Comparison of ENCODE assay signal across 9 mouse cellular contexts in the genomic region with DNA sequence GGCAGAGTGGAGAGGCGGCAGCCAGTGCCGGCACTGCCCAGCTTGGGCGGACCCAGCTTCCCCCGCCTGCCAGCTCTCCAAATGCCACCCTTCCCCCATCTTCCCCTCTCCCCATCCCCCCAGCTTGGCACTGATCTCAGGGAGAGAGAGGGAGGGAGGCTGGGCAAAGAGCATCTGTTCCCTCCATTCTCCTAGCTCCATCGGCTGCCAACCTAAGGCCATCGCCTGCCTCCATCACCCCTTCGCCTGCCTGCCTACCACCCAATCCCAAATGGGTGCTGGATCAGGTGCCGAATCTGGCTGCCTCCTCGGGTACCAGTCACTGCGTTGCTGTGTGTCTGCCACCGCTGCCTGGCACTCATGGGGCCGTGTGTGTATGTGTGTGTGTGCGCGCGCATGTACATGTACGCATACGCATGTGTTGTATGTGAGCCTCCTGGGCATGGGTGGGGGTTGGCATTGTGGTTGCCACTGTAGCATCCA. TPM values are rescaled to one million over a fixed set of nuclear protein-coding genes. Genes with fewer than 3 reads are reported as not detected.
A peak's percentile ranks its signal among the peaks of the same experiment; 100 is the strongest.
DNase-seq lines count a peak whose midpoint lies in the region; ATAC-seq lines count a peak whose summit lies in the region.
"Had no signal": no experiment of that assay in that cellular context is flagged by ENCODE, and none has a peak within 500 bp of the region (broad histone marks: within the 10 kb centered on the region; RNA-seq: fewer than 3 reads in every experiment).

No protein-coding gene starts in this region.

- no peaks in the 10 kb centered on the region for H3K9me3 ChIP-seq in limb, embryonic 12.5 days
- H3K9me3 ChIP-seq in limb, embryonic 10.5 days (replicated peaks): no peaks in the 10 kb centered on the region
- no peaks in the 10 kb centered on the region for H3K9me3 ChIP-seq in forebrain, embryonic 16.5 days (ENCODE audit: control insufficient read depth, low read length)

- no peak overlapping the region for H3K4me2 ChIP-seq in limb, embryonic 12.5 days
- H3K4me2 ChIP-seq in forebrain, embryonic 16.5 days (ENCODE audit: low read length): peak overlapping the region; percentile 68

- H3K9ac ChIP-seq in limb, embryonic 12.5 days (replicated peaks): no peak overlapping the region
- peak overlapping the region; percentile 62 for H3K9ac ChIP-seq in forebrain, embryonic 16.5 days (replicated peaks; ENCODE audit: low read depth, low read length)

- no peaks in the 10 kb centered on the region for H3K36me3 ChIP-seq in limb, embryonic 12.5 days
- H3K36me3 ChIP-seq in limb, embryonic 10.5 days: no peaks in the 10 kb centered on the region
- H3K36me3 ChIP-seq in forebrain, embryonic 16.5 days (ENCODE audit: control insufficient read depth, insufficient read depth): 0 out of 2 replicates have a peak, but pooled peaks cover 2% of the 10 kb centered on the region

- H3K4me1 ChIP-seq in limb, embryonic 12.5 days (replicated peaks): no peaks in the 10 kb centered on the region
- peaks cover 3% of the 10 kb centered on the region; the same call in 1 of the 2 replicates for H3K4me1 ChIP-seq in limb, embryonic 10.5 days
- H3K4me1 ChIP-seq in forebrain, embryonic 16.5 days (replicated peaks; ENCODE audit: control insufficient read depth, insufficient read depth, low read length): peaks cover 63% of the 10 kb centered on the region

- H3K27me3 ChIP-seq in limb, embryonic 12.5 days: peaks cover 6% of the 10 kb centered on the region; the same call in 1 of the 2 replicates
- no peaks in the 10 kb centered on the region for H3K27me3 ChIP-seq in limb, embryonic 10.5 days (ENCODE audit: low read depth, poor library complexity, severe bottlenecking)
- H3K27me3 ChIP-seq in forebrain, embryonic 16.5 days (replicated peaks; ENCODE audit: control insufficient read depth, insufficient read depth, low read length): no peaks in the 10 kb centered on the region

- H3K27ac ChIP-seq in limb, embryonic 12.5 days: no peak overlapping the region
- H3K27ac ChIP-seq in limb, embryonic 10.5 days: no peak overlapping the region
- H3K27ac ChIP-seq in forebrain, embryonic 16.5 days (ENCODE audit: low read length): peak overlapping the region; percentile 99
- H3K27ac ChIP-seq: macrophage had no signal

- H3K4me3 ChIP-seq in limb, embryonic 12.5 days (replicated peaks): no peak overlapping the region
- H3K4me3 ChIP-seq in limb, embryonic 10.5 days: no peak overlapping the region
- peak overlapping the region; percentile 48 for H3K4me3 ChIP-seq in forebrain, embryonic 16.5 days (replicated peaks; ENCODE audit: low read length)

- 0 out of 2 replicates have a peak, but pooled peaks have one; percentile 15 for ATAC-seq in limb, embryonic 12.5 days (ENCODE audit: insufficient number of reproducible peaks, insufficient read depth, low FRiP score, low TSS enrichment, low read depth)
- ATAC-seq in forebrain, embryonic 16.5 days: peak; percentile 77
- no peak for ATAC-seq in granulocyte monocyte progenitor cell, adult 5-6 weeks (replicated peaks; ENCODE audit: poor library complexity, severe bottlenecking)

- no peak for DNase-seq in limb, embryonic 10.5 days (ENCODE audit: low spot score)
- DNase-seq in left cerebral cortex, adult 18-20 months (ENCODE audit: low spot score in 2 of 2): peak; percentile 75 to 87
- DNase-seq in right cerebral cortex, postnatal 14 days: peak; percentile 72
- no peak for DNase-seq in yolk sac, embryonic 10.5 days (ENCODE audit: low spot score)
- DNase-seq in spleen, postnatal 4 days (ENCODE audit: low spot score in 2 of 2): no peak

- 90% methylated on average over 17 of the region's 17 CpGs for WGBS in limb, embryonic 12.5 days
- 91% methylated on average over 17 of the region's 17 CpGs for WGBS in limb, embryonic 10.5 days
- WGBS in forebrain, embryonic 16.5 days: 19% methylated on average over 16 of the region's 17 CpGs

RNA-seq across cellular contexts. Expression of a gene that starts 38.4 kb away (rescaled TPM):
- polyA plus RNA-seq in limb, embryonic 12.5 days (2016; fragmentation: Nextera tagmentation; extraction: Ambion mirVana): 6.9 and 7.0 TPM in 2 replicates
- polyA plus RNA-seq in limb, embryonic 10.5 days (2016; fragmentation: Nextera tagmentation; extraction: Ambion mirVana): 4.1 and 5.6 TPM in 2 replicates
- 21.5 and 32.9 TPM in 2 replicates for polyA plus RNA-seq in forebrain, embryonic 16.5 days (2015; fragmentation: Nextera tagmentation; extraction: Ambion mirVana)
- 10 to 100 TPM; 41.8 to 44.5 TPM for total RNA-seq in left cerebral cortex, adult 18-20 months (2021)
- total RNA-seq in granulocyte monocyte progenitor cell, adult 5-6 weeks (2014; fragmentation: Nextera tagmentation): 3.0 and 5.2 TPM in 2 replicates
- total RNA-seq in granulocyte monocyte progenitor cell, adult 5-6 weeks (2017): 0.26 and 0.82 TPM in 2 replicates

RNA-seq across cellular contexts. Expression of a gene that starts 38.5 kb away (rescaled TPM):
- polyA plus RNA-seq in limb, embryonic 12.5 days (2016; fragmentation: Nextera tagmentation; extraction: Ambion mirVana): 84.3 and 85.3 TPM in 2 replicates
- polyA plus RNA-seq in limb, embryonic 10.5 days (2016; fragmentation: Nextera tagmentation; extraction: Ambion mirVana): 97.5 and 98.1 TPM in 2 replicates
- polyA plus RNA-seq in forebrain, embryonic 16.5 days (2015; fragmentation: Nextera tagmentation; extraction: Ambion mirVana): 58.8 and 61.2 TPM in 2 replicates
- total RNA-seq in left cerebral cortex, adult 18-20 months (2021): 10 to 100 TPM; 30.6 to 32.0 TPM
- 50.2 and 65.5 TPM in 2 replicates for total RNA-seq in granulocyte monocyte progenitor cell, adult 5-6 weeks (2014; fragmentation: Nextera tagmentation)
- total RNA-seq in granulocyte monocyte progenitor cell, adult 5-6 weeks (2017): 62.7 and 75.3 TPM in 2 replicates

RNA-seq across cellular contexts. Expression of a gene that starts 40.8 kb away (rescaled TPM):
- polyA plus RNA-seq in limb, embryonic 12.5 days (2016; fragmentation: Nextera tagmentation; extraction: Ambion mirVana): 24.0 and 24.2 TPM in 2 replicates
- 22.0 and 25.6 TPM in 2 replicates for polyA plus RNA-seq in limb, embryonic 10.5 days (2016; fragmentation: Nextera tagmentation; extraction: Ambion mirVana)
- polyA plus RNA-seq in forebrain, embryonic 16.5 days (2015; fragmentation: Nextera tagmentation; extraction: Ambion mirVana): 55.2 and 56.6 TPM in 2 replicates
- 10 to 100 TPM; 22.9 to 23.1 TPM for total RNA-seq in left cerebral cortex, adult 18-20 months (2021)
- total RNA-seq in granulocyte monocyte progenitor cell, adult 5-6 weeks (2014; fragmentation: Nextera tagmentation): 11.9 and 16.2 TPM in 2 replicates
- total RNA-seq in granulocyte monocyte progenitor cell, adult 5-6 weeks (2017): 10.0 and 13.0 TPM in 2 replicates

RNA-seq across cellular contexts. Expression of a gene that starts 52.6 kb away (rescaled TPM):
- 10.7 and 13.7 TPM in 2 replicates for polyA plus RNA-seq in limb, embryonic 12.5 days (2016; fragmentation: Nextera tagmentation; extraction: Ambion mirVana)
- 10.6 and 12.5 TPM in 2 replicates for polyA plus RNA-seq in limb, embryonic 10.5 days (2016; fragmentation: Nextera tagmentation; extraction: Ambion mirVana)
- polyA plus RNA-seq in forebrain, embryonic 16.5 days (2015; fragmentation: Nextera tagmentation; extraction: Ambion mirVana): 13.3 and 16.5 TPM in 2 replicates
- total RNA-seq in left cerebral cortex, adult 18-20 months (2021): 10 to 100 TPM in 1 of 2 experiments, 1 to 10 TPM in 1; 9.5 to 10.2 TPM
- total RNA-seq in granulocyte monocyte progenitor cell, adult 5-6 weeks (2014; fragmentation: Nextera tagmentation): 56.6 and 87.9 TPM in 2 replicates
- 12.4 and 15.1 TPM in 2 replicates for total RNA-seq in granulocyte monocyte progenitor cell, adult 5-6 weeks (2017)

RNA-seq across cellular contexts. Expression of a gene that starts 59.3 kb away (rescaled TPM):
- polyA plus RNA-seq in limb, embryonic 12.5 days (2016; fragmentation: Nextera tagmentation; extraction: Ambion mirVana): 9.3 and 10.5 TPM in 2 replicates
- 2.2 and 4.4 TPM in 2 replicates for polyA plus RNA-seq in limb, embryonic 10.5 days (2016; fragmentation: Nextera tagmentation; extraction: Ambion mirVana)
- polyA plus RNA-seq in forebrain, embryonic 16.5 days (2015; fragmentation: Nextera tagmentation; extraction: Ambion mirVana): 6.9 and 7.4 TPM in 2 replicates
- total RNA-seq in left cerebral cortex, adult 18-20 months (2021): 10 to 100 TPM; 16.0 to 18.2 TPM
- not detected in 2 replicates for total RNA-seq in granulocyte monocyte progenitor cell, adult 5-6 weeks (2014; fragmentation: Nextera tagmentation)
- not detected in 2 replicates for total RNA-seq in granulocyte monocyte progenitor cell, adult 5-6 weeks (2017)
- polyA plus RNA-seq: macrophage had no signal

Comparison
In these comparisons a context has a peak if more than half of its experiments do, and no peak if none do; other contexts are left out.
1. DNase-seq: peak in left cerebral cortex, adult 18-20 months (2 of 2) and right cerebral cortex, postnatal 14 days (single experiment); none in limb, embryonic 10.5 days (single experiment), yolk sac, embryonic 10.5 days (single experiment) and spleen, postnatal 4 days (0 of 2).